Mouse (Mus musculus): ENCODE data around the gene Ptn. TPM values are rescaled to one million over a fixed set of nuclear protein-coding genes. Genes with fewer than 3 reads are reported as not detected.

Gene Ptn
- polyA plus RNA-seq, 1 experiment from 2014 or later = 332 TPM

DNA sequence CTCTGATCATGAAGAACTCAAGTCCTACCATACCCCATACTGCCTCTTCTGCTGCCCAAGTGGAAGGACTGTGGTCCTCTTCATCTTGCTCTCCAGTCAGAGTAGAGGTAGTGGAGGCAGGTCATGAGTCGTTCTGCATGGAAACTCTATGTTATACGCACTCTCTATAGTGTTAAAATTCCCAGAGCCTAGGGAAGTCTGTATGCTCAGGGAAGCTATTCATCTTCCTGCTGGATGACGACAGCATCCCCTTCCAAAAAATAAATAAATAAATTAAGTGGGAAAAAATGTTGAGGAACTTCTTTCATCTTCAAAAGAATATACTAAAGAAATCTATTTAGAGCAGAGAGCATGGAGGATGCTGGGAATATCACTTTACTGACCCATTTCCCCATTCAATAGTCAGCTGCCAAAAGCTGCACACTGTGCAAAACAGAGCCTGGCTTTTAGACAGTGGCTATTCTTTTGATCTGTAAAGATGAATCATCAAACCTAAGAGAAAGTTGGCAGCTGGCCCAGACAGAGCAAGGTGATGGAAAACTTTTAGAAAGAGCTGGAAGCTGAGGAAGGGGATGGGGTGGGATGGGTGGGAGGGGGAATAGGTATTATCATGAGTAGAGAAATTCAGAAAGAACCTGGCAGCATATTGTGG is 84.4 kb downstream of the Ptn start:
- H3K4me3 ChIP-seq (ENCODE audit: low read depth, low read length) = no peak overlapping the region
- peak; percentile 62; the same call in 1 of the 2 replicates for ATAC-seq (replicated peaks; ENCODE audit: low FRiP score, low TSS enrichment, low read depth)
- no peak overlapping the region for H3K27ac ChIP-seq (ENCODE audit: low read depth)
- 0 out of 2 replicates have a peak, but pooled peaks cover 2% of the 10 kb centered on the region for H3K9me3 ChIP-seq (ENCODE audit: control insufficient read depth, low read length)
- no peak for DNase-seq (ENCODE audit: low spot score)
- H3K9ac ChIP-seq (ENCODE audit: low read length) = no peak overlapping the region
- H3K27me3 ChIP-seq (replicated peaks; ENCODE audit: control insufficient read depth, insufficient read depth, low read length) = no peaks in the 10 kb centered on the region
- no peaks in the 10 kb centered on the region for H3K4me1 ChIP-seq (replicated peaks; ENCODE audit: control insufficient read depth, insufficient read depth, low read length)
- no peak overlapping the region for H3K4me2 ChIP-seq (ENCODE audit: low read length)
- H3K36me3 ChIP-seq (ENCODE audit: control insufficient read depth, insufficient read depth, low read length) = 0 out of 2 replicates have a peak, but pooled peaks cover 5% of the 10 kb centered on the region
- WGBS = 49% methylated on average over 3 of the region's 3 CpGs

DNA sequence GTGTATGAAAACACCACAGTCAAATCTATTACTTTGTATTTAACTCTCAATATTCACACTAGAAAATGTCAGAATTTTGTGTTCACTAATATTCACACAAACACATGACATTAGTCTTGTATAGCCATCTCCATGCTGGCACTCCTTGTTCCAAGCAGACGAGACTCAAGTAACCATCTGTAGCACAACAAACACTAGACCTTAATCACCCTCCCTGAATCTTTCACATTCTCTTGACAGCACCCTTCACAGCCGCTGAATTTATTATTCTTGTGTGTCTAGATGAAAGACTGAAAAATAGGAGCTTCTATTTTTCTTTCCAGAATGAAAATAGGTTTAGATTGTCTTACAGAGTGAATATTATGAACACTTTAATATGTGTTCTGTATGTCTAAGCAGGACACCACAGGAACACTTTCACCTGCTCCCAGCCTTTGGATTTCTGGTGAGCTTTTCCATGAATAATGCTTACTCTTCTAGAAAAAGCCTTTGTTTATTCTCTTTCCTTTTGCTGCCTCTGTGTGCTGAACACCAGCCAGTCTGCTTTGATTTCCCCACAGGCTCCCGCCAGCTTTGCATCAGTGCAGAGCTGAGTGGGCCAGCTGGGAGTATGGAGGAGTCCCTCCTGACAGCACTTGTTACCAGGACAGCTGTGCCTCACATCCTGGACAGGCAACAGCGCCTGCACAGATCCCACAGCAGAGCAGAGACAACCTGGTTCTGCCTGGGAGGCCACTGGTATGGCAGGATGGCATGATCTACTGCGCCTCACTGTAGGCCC is 87.1 kb downstream of the Ptn start:
- Histone ChIP-seq H3K4me3 (ENCODE audit: low read depth, low read length) (no peak overlapping the region), H3K36me3 (ENCODE audit: control insufficient read depth, insufficient read depth, low read length) (no peaks in the 10 kb centered on the region), H3K4me1 (replicated peaks; ENCODE audit: control insufficient read depth, insufficient read depth, low read length) (no peaks in the 10 kb centered on the region), H3K27ac (ENCODE audit: low read depth) (no peak overlapping the region), H3K9me3 (ENCODE audit: control insufficient read depth, low read length) (no peaks in the 10 kb centered on the region), H3K9ac (ENCODE audit: low read length) (no peak overlapping the region), H3K4me2 (ENCODE audit: low read length) (no peak overlapping the region), H3K27me3 (replicated peaks; ENCODE audit: control insufficient read depth, insufficient read depth, low read length) (no peaks in the 10 kb centered on the region)
- ATAC-seq (replicated peaks; ENCODE audit: low FRiP score, low TSS enrichment, low read depth) = no peak
- 53% methylated on average over 5 of the region's 5 CpGs for WGBS
- DNase-seq (ENCODE audit: low spot score) = no peak

DNA sequence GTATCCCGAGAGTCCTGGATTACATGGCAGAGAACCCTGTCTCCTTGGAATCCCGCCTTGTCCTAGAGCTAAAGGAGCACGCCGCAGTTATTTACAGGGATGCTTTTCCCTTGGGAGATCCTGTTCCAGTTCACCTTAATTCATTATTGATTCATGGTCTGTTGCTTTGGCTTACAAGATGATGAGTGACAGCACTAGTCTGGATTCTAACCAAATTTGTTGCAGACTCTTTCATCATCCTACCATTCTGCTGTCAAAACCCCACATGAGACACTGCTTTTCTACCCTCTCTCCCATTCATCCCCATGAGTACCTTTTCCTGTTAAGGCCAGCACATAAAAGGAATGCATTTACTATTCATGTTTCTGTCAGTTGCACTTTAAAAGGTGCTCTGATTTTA is 96.7 kb downstream of the Ptn start:
- no peaks in the 10 kb centered on the region for H3K4me1 ChIP-seq (replicated peaks; ENCODE audit: control insufficient read depth, insufficient read depth, low read length)
- H3K9me3 ChIP-seq (ENCODE audit: control insufficient read depth, low read length) = no peaks in the 10 kb centered on the region
- no peak overlapping the region for H3K27ac ChIP-seq (ENCODE audit: low read depth)
- H3K36me3 ChIP-seq (ENCODE audit: control insufficient read depth, insufficient read depth, low read length) = peaks cover 28% of the 10 kb centered on the region
- H3K4me2 ChIP-seq (ENCODE audit: low read length) = no peak overlapping the region
- H3K27me3 ChIP-seq (replicated peaks; ENCODE audit: control insufficient read depth, insufficient read depth, low read length) = no peaks in the 10 kb centered on the region
- no peak overlapping the region for H3K9ac ChIP-seq (ENCODE audit: low read length)
- DNase-seq (ENCODE audit: low spot score) = no peak
- 93% methylated on average over 4 of the region's 4 CpGs for WGBS
- ATAC-seq (replicated peaks; ENCODE audit: low FRiP score, low TSS enrichment, low read depth) = no peak
- H3K4me3 ChIP-seq (ENCODE audit: low read depth, low read length) = no peak overlapping the region

DNA sequence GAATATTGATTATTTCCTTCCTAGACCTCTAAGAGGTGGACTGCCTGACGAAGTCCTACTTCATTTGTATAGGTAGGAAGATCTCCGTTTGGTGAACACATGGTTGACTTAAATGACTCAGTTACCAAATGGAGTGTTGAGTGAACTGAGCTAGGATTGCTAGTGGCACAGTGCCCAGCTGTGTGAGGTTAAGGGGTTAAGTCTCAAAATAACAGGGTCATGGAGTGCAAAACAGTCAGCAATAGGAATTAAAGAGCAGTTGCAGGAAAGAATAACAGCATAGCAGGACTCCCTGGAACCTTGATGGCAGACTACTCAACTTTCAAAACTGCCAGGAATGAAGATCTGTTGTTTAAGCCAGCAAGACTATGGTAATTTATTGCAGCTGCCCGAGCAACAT is 114.5 kb downstream of the Ptn start:
- no peak overlapping the region for H3K4me3 ChIP-seq (ENCODE audit: low read depth, low read length)
- H3K4me1 ChIP-seq (replicated peaks; ENCODE audit: control insufficient read depth, insufficient read depth, low read length) = no peaks in the 10 kb centered on the region
- H3K9ac ChIP-seq (ENCODE audit: low read length) = no peak overlapping the region
- no peaks in the 10 kb centered on the region for H3K27me3 ChIP-seq (replicated peaks; ENCODE audit: control insufficient read depth, insufficient read depth, low read length)
- H3K27ac ChIP-seq (ENCODE audit: low read depth) = no peak overlapping the region
- H3K4me2 ChIP-seq (ENCODE audit: low read length) = no peak overlapping the region
- 48% methylated on average over 3 of the region's 3 CpGs for WGBS
- ATAC-seq (replicated peaks; ENCODE audit: low FRiP score, low TSS enrichment, low read depth) = no peak
- no peaks in the 10 kb centered on the region for H3K36me3 ChIP-seq (ENCODE audit: control insufficient read depth, insufficient read depth, low read length)
- H3K9me3 ChIP-seq (ENCODE audit: control insufficient read depth, low read length) = no peaks in the 10 kb centered on the region
- DNase-seq (ENCODE audit: low spot score) = no peak

DNA sequence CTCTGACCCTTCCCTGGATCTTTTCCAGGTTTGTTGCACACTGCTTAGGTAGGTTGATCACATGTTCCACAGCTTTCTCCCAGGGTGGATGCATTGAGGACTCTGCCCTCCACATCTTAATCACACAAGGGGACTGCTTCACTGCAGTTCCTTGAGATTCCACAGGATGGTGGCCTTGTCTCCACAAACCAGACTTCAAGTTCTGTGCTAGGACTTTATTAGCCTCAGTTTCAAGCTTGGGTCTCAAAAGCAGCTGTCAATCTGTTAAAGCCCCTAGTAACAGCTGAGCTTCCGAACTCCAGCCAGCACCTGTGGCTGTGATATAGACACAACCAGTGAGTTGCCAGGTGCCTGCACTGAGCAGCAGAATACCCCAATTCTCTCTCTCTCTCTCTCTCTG is 118.5 kb downstream of the Ptn start:
- no peaks in the 10 kb centered on the region for H3K27me3 ChIP-seq (replicated peaks; ENCODE audit: control insufficient read depth, insufficient read depth, low read length)
- no peaks in the 10 kb centered on the region for H3K36me3 ChIP-seq (ENCODE audit: control insufficient read depth, insufficient read depth, low read length)
- DNase-seq (ENCODE audit: low spot score) = peak; percentile 54
- H3K4me3 ChIP-seq (ENCODE audit: low read depth, low read length) = no peak overlapping the region
- no peak overlapping the region for H3K27ac ChIP-seq (ENCODE audit: low read depth)
- no peaks in the 10 kb centered on the region for H3K4me1 ChIP-seq (replicated peaks; ENCODE audit: control insufficient read depth, insufficient read depth, low read length)
- H3K9ac ChIP-seq (ENCODE audit: low read length) = no peak overlapping the region
- WGBS = 33% methylated on average over 1 of the region's 1 CpGs
- peak; percentile 50; the same call in 1 of the 2 replicates for ATAC-seq (replicated peaks; ENCODE audit: low FRiP score, low TSS enrichment, low read depth)
- no peaks in the 10 kb centered on the region for H3K9me3 ChIP-seq (ENCODE audit: control insufficient read depth, low read length)
- H3K4me2 ChIP-seq (ENCODE audit: low read length) = no peak overlapping the region

DNA sequence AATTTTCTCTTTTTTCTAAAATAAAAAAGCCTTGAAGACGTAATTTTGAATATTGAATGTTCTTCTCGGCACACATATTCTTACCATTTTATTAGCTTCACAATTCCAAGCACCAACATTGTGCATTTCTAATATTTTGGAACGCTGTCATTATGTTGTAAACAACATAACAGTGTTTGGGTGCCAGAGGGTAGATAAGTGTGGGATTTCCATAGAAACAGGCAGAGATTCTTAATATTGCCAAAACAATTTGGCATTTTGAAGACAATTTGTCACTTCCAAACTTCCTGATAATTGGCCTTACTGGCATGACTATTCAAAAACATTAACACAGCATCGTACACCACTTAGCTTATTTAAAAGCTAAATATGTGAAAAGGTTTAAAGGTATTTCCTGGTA is 119.1 kb downstream of the Ptn start:
- WGBS = 82% methylated on average over 4 of the region's 4 CpGs
- Histone ChIP-seq H3K27me3 (replicated peaks; ENCODE audit: control insufficient read depth, insufficient read depth, low read length) (no peaks in the 10 kb centered on the region), H3K4me3 (ENCODE audit: low read depth, low read length) (no peak overlapping the region), H3K9ac (ENCODE audit: low read length) (no peak overlapping the region), H3K9me3 (ENCODE audit: control insufficient read depth, low read length) (no peaks in the 10 kb centered on the region), H3K4me1 (replicated peaks; ENCODE audit: control insufficient read depth, insufficient read depth, low read length) (no peaks in the 10 kb centered on the region), H3K36me3 (ENCODE audit: control insufficient read depth, insufficient read depth, low read length) (no peaks in the 10 kb centered on the region), H3K27ac (ENCODE audit: low read depth) (no peak overlapping the region), H3K4me2 (ENCODE audit: low read length) (no peak overlapping the region)
- DNase-seq (ENCODE audit: low spot score) (no peak), ATAC-seq (replicated peaks; ENCODE audit: low FRiP score, low TSS enrichment, low read depth) (no peak)

DNA sequence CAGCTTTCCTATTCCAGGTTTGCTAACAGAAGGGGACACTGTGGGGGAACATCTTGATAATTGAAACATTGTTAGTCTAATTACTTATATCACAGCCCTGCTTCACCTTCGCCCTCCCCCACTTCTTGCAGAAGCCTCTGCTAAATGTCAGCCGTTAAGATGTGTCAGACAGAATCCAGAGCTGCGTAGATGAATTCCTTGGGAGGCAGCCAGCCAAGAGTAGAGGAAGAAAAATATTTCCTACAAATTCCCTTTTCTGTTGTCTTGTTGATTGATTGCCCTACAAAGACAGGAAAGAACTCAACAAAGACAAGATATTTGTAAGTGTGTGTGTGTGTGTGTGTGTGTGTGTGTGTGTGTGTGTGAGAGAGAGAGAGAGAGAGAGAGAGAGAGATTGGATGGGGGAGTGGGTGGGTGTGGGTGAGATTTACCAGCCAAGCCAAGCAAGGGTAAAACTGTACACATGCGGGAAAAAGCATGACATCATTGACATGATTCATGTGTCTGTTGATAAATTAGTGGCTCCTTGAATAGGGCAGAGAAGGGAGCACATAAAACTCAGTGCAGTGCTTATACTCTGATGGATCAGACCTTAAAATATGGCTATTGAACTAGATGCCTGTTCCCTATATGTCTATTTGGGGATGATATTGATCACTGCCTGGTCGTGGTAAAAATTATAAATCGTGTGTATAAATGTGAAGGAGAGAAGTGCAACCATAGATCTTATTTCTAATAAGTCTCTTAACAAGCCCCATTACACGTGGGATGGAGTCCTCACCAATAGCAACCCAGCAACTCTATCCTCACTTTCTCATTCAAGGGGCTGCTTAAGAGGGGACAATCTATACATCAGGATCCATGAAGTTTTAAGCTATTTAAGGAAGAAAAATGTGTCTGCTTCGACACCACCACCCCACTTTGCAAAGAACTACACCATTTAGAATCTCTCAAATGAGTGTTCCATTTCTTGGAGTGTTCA is 133.0 kb downstream of the Ptn start:
- H3K9ac ChIP-seq (ENCODE audit: low read length) = no peak overlapping the region
- no peaks in the 10 kb centered on the region for H3K27me3 ChIP-seq (replicated peaks; ENCODE audit: control insufficient read depth, insufficient read depth, low read length)
- WGBS = 21% methylated on average over 8 of the region's 8 CpGs
- H3K4me2 ChIP-seq (ENCODE audit: low read length) = no peak overlapping the region
- ATAC-seq (replicated peaks; ENCODE audit: low FRiP score, low TSS enrichment, low read depth) (peak; percentile 88), DNase-seq (ENCODE audit: low spot score) (peak; percentile 67)
- H3K4me1 ChIP-seq (replicated peaks; ENCODE audit: control insufficient read depth, insufficient read depth, low read length) = peaks cover 16% of the 10 kb centered on the region; the same call in 1 of the 2 replicates
- H3K4me3 ChIP-seq (ENCODE audit: low read depth, low read length) = no peak overlapping the region
- H3K9me3 ChIP-seq (ENCODE audit: control insufficient read depth, low read length) = no peaks in the 10 kb centered on the region
- no peaks in the 10 kb centered on the region for H3K36me3 ChIP-seq (ENCODE audit: control insufficient read depth, insufficient read depth, low read length)
- H3K27ac ChIP-seq (ENCODE audit: low read depth) = peak overlapping the region; percentile 75

All from intestine, embryonic 14.5 days (tissue).